In the genomic region with DNA sequence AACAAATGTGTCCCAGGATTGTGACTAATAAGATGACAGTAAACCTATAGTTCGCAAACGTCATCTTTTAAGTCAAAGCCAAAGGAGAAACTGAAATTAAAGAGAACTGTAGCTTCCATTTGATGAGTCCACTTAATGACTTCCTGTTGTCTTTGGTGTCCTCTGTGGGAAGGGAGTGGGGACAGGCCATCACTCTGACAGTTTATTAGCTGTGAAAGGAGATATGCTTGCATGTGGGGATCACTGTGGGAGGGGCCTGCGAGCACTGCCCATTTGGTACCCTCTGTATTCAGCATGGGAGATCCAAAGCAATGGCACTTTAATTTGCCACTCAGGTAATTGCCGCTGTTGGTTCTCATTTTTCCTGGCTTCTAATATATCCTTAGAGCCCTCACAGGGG, we compare ENCODE assay signal across 27 mouse cellular contexts.
A peak's percentile ranks its signal among the peaks of the same experiment; 100 is the strongest.
DNase-seq lines count a peak whose midpoint lies in the region; ATAC-seq lines count a peak whose summit lies in the region.
"Had no signal": no experiment of that assay in that cellular context is flagged by ENCODE, and none has a peak within 500 bp of the region (broad histone marks: within the 10 kb centered on the region; RNA-seq: fewer than 3 reads in every experiment).

No protein-coding gene starts in this region.

- peak; percentile 1 for DNase-seq in forebrain, embryonic 11.5 days (ENCODE audit: low spot score)
- DNase-seq in kidney, adult 18-20 months, result no peak
- DNase-seq: adrenal gland, adult 8-10 months; adrenal gland, postnatal 25 days; cerebellum, adult 11-12 months; cerebellum, adult 8-10 months; cerebellum, postnatal 10 days; cerebellum, postnatal 36 days; embryo, embryonic 11 days; forebrain, postnatal 0 days; gastrocnemius, adult 2 months; gastrocnemius, postnatal 14 days; heart, adult 18-20 months; heart, postnatal 10 days; heart, postnatal 4 days had no signal

- WGBS in forebrain, embryonic 11.5 days, result 91% methylated on average over 4 of the region's 4 CpGs
- 88% methylated on average over 4 of the region's 4 CpGs for WGBS in forebrain, embryonic 15.5 days
- 84% methylated on average over 4 of the region's 4 CpGs for WGBS in hindbrain, embryonic 13.5 days
- WGBS in hindbrain, embryonic 16.5 days, result 73% methylated on average over 4 of the region's 4 CpGs
- WGBS in kidney, embryonic 16.5 days, result 36% methylated on average over 4 of the region's 4 CpGs

- no peaks in the 10 kb centered on the region for H3K36me3 ChIP-seq in forebrain, embryonic 11.5 days (ENCODE audit: control insufficient read depth, insufficient read depth, low read length)
- no peaks in the 10 kb centered on the region for H3K36me3 ChIP-seq in forebrain, embryonic 15.5 days
- H3K36me3 ChIP-seq in hindbrain, embryonic 13.5 days, result no peaks in the 10 kb centered on the region
- H3K36me3 ChIP-seq in hindbrain, embryonic 16.5 days (ENCODE audit: control insufficient read depth, insufficient read depth, low read length), result no peaks in the 10 kb centered on the region
- H3K36me3 ChIP-seq in kidney, embryonic 16.5 days (ENCODE audit: insufficient read depth, low read length), result no peaks in the 10 kb centered on the region
- H3K36me3 ChIP-seq: embryonic facial prominence, embryonic 10.5 days; embryonic facial prominence, embryonic 13.5 days; heart, embryonic 12.5 days; heart, embryonic 15.5 days; intestine, embryonic 15.5 days had no signal

- H3K4me2 ChIP-seq in forebrain, embryonic 11.5 days (ENCODE audit: low read depth, low read length, severe bottlenecking), result no peak overlapping the region
- no peak overlapping the region for H3K4me2 ChIP-seq in forebrain, embryonic 15.5 days (replicated peaks)
- no peak overlapping the region for H3K4me2 ChIP-seq in hindbrain, embryonic 13.5 days
- H3K4me2 ChIP-seq in hindbrain, embryonic 16.5 days (ENCODE audit: low read length), result no peak overlapping the region
- no peak overlapping the region; the same call in 1 of the 2 replicates for H3K4me2 ChIP-seq in kidney, embryonic 16.5 days (replicated peaks; ENCODE audit: low read depth, low read length)
- H3K4me2 ChIP-seq: embryonic facial prominence, embryonic 13.5 days; forebrain, embryonic 13.5 days; heart, embryonic 12.5 days; heart, embryonic 15.5 days; intestine, embryonic 15.5 days had no signal

- no peak overlapping the region for H3K27ac ChIP-seq in forebrain, embryonic 11.5 days (ENCODE audit: low read depth, low read length)
- H3K27ac ChIP-seq in forebrain, embryonic 15.5 days (replicated peaks), result no peak overlapping the region
- H3K27ac ChIP-seq in hindbrain, embryonic 13.5 days, result peak overlapping the region; percentile 26; the same call in 1 of the 2 replicates
- no peak overlapping the region for H3K27ac ChIP-seq in hindbrain, embryonic 16.5 days (ENCODE audit: low read depth, low read length)
- no peak overlapping the region for H3K27ac ChIP-seq in kidney, embryonic 16.5 days (ENCODE audit: low read length)
- H3K27ac ChIP-seq: embryonic facial prominence, embryonic 10.5 days; embryonic facial prominence, embryonic 13.5 days; forebrain, embryonic 13.5 days; gastrocnemius, adult 2 months; heart, embryonic 15.5 days; intestine, embryonic 15.5 days had no signal

- H3K4me3 ChIP-seq in forebrain, embryonic 11.5 days (ENCODE audit: low read depth, low read length), result no peak overlapping the region
- H3K4me3 ChIP-seq in forebrain, embryonic 15.5 days, result no peak overlapping the region
- H3K4me3 ChIP-seq in hindbrain, embryonic 13.5 days, result no peak overlapping the region
- no peak overlapping the region for H3K4me3 ChIP-seq in hindbrain, embryonic 16.5 days (ENCODE audit: low read length)
- H3K4me3 ChIP-seq in kidney, embryonic 16.5 days (ENCODE audit: low read length), result no peak overlapping the region
- H3K4me3 ChIP-seq: embryonic facial prominence, embryonic 10.5 days; embryonic facial prominence, embryonic 13.5 days; erythroblast, embryonic 14.5 days; forebrain, embryonic 13.5 days; gastrocnemius, adult 2 months; heart, embryonic 12.5 days; heart, embryonic 15.5 days; intestine, embryonic 15.5 days had no signal

- H3K9ac ChIP-seq in forebrain, embryonic 11.5 days (ENCODE audit: low read length), result no peak overlapping the region
- H3K9ac ChIP-seq in forebrain, embryonic 15.5 days (replicated peaks), result no peak overlapping the region
- no peak overlapping the region for H3K9ac ChIP-seq in hindbrain, embryonic 13.5 days
- H3K9ac ChIP-seq in hindbrain, embryonic 16.5 days (ENCODE audit: low read depth, low read length), result no peak overlapping the region
- no peak overlapping the region for H3K9ac ChIP-seq in kidney, embryonic 16.5 days (replicated peaks; ENCODE audit: low read length)
- H3K9ac ChIP-seq: embryonic facial prominence, embryonic 13.5 days; forebrain, embryonic 13.5 days; forebrain, postnatal 0 days; heart, embryonic 12.5 days; heart, embryonic 15.5 days; intestine, embryonic 15.5 days had no signal

- no peak for ATAC-seq in forebrain, embryonic 11.5 days (replicated peaks; ENCODE audit: low FRiP score)
- no peak for ATAC-seq in forebrain, embryonic 15.5 days (replicated peaks)
- no peak for ATAC-seq in hindbrain, embryonic 13.5 days (ENCODE audit: low FRiP score)
- ATAC-seq in hindbrain, embryonic 16.5 days, result no peak
- peak; percentile 93 for ATAC-seq in kidney, embryonic 16.5 days (ENCODE audit: low FRiP score, low TSS enrichment)
- ATAC-seq: activated CD4-positive, CD25-positive, alpha-beta regulatory T cell, adult 4 months; forebrain, embryonic 13.5 days; forebrain, postnatal 0 days; intestine, embryonic 15.5 days had no signal

- H3K27me3 ChIP-seq in forebrain, embryonic 11.5 days (ENCODE audit: control insufficient read depth, insufficient read depth, low read length), result no peaks in the 10 kb centered on the region
- H3K27me3 ChIP-seq in forebrain, embryonic 15.5 days, result no peaks in the 10 kb centered on the region
- H3K27me3 ChIP-seq in hindbrain, embryonic 13.5 days, result no peaks in the 10 kb centered on the region
- no peaks in the 10 kb centered on the region for H3K27me3 ChIP-seq in hindbrain, embryonic 16.5 days (replicated peaks; ENCODE audit: control insufficient read depth, insufficient read depth, low read length)
- H3K27me3 ChIP-seq in kidney, embryonic 16.5 days (ENCODE audit: insufficient read depth, low read length), result no peaks in the 10 kb centered on the region
- H3K27me3 ChIP-seq: embryonic facial prominence, embryonic 13.5 days; forebrain, embryonic 13.5 days; heart, embryonic 12.5 days; heart, embryonic 15.5 days; intestine, embryonic 15.5 days had no signal

- H3K9me3 ChIP-seq in forebrain, embryonic 11.5 days (ENCODE audit: control insufficient read depth, low read length), result no peaks in the 10 kb centered on the region
- H3K9me3 ChIP-seq in forebrain, embryonic 15.5 days, result no peaks in the 10 kb centered on the region
- H3K9me3 ChIP-seq in hindbrain, embryonic 13.5 days, result no peaks in the 10 kb centered on the region
- H3K9me3 ChIP-seq in hindbrain, embryonic 16.5 days (ENCODE audit: control insufficient read depth, low read length), result no peaks in the 10 kb centered on the region
- H3K9me3 ChIP-seq in kidney, embryonic 16.5 days (ENCODE audit: low read length), result no peaks in the 10 kb centered on the region
- H3K9me3 ChIP-seq: embryonic facial prominence, embryonic 10.5 days; embryonic facial prominence, embryonic 13.5 days; forebrain, embryonic 13.5 days; heart, embryonic 12.5 days; heart, embryonic 15.5 days; intestine, embryonic 15.5 days had no signal

- no peaks in the 10 kb centered on the region for H3K4me1 ChIP-seq in forebrain, embryonic 11.5 days (replicated peaks; ENCODE audit: control insufficient read depth, insufficient read depth, low read length)
- no peaks in the 10 kb centered on the region for H3K4me1 ChIP-seq in forebrain, embryonic 15.5 days
- peaks cover 9% of the 10 kb centered on the region for H3K4me1 ChIP-seq in hindbrain, embryonic 13.5 days (replicated peaks)
- H3K4me1 ChIP-seq in hindbrain, embryonic 16.5 days (ENCODE audit: control insufficient read depth, insufficient read depth, low read depth, low read length), result peaks cover 4% of the 10 kb centered on the region; the same call in 1 of the 2 replicates
- H3K4me1 ChIP-seq in kidney, embryonic 16.5 days (ENCODE audit: insufficient read depth, low read length), result no peaks in the 10 kb centered on the region
- H3K4me1 ChIP-seq: heart, embryonic 12.5 days; heart, embryonic 15.5 days; intestine, embryonic 15.5 days had no signal
